Mouse (Mus musculus): ENCODE measurements around the gene Arhgap8. TPM values are rescaled to one million over a fixed set of nuclear protein-coding genes. Genes with fewer than 3 reads are reported as not detected.
"Not testable (repeated sequence)": the region's sequence is repeated elsewhere in the genome, so short reads cannot be mapped to it uniquely, and the experiment has no call there.

The Arhgap8 gene
- polyA plus RNA-seq, 1 experiment from 2014 or later, result 3.2 TPM

DNA sequence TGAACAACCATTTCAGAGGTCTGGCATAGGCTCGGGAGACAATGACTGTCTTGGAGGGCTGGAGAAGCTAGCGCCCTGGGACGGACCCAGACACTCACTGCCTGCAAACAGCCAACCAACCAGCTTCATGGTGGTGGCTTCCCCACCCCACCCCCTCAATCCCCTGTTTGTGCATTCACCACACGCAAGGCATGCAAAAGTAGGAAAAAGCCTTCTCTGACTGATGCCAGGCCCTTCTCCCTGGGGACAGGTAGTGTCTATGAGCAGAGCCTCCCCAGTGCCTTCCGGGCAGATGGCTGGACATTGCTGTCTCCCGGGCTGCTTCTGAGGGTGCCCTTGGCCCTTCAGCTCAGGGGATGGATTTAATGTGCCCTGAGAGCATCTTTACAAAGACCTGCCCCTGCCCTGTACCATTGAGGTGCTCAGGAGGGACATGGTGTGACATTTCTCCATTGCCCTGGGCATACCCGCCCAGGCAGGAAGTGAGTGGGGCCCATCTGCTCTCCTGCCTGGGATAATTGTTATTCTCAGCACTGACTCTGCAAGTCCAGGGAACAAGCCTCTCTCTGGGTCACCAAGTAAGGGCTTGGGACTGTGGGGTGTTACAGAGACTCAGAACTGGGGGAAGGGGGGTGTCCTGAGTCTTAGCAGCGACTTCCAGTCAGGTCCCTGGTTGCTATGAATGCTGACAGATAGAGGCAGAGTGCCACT lies 43.0 kb downstream of the Arhgap8 start:
- H3K9me3 ChIP-seq (ENCODE audit: control insufficient read depth, low read length), result no peaks in the 10 kb centered on the region
- H3K27me3 ChIP-seq (ENCODE audit: control insufficient read depth, insufficient read depth, low read length), result peaks cover 2% of the 10 kb centered on the region; the same call in 1 of the 2 replicates
- H3K27ac ChIP-seq (replicated peaks in 1 of 2; ENCODE audit: control insufficient read depth in 1 of 2, insufficient read depth in 1 of 2, low read depth in 2 of 2, low read length in 2 of 2), result no peak overlapping the region
- H3K9ac ChIP-seq (ENCODE audit: low read length), result no peak overlapping the region
- H3K4me2 ChIP-seq (ENCODE audit: low read length), result no peak overlapping the region
- no peaks in the 10 kb centered on the region for H3K4me1 ChIP-seq (ENCODE audit: control insufficient read depth in 2 of 2, insufficient read depth in 2 of 2, low read length in 2 of 2)
- ATAC-seq (ENCODE audit: insufficient number of reproducible peaks, insufficient read depth, low FRiP score, low read depth), result no peak
- H3K36me3 ChIP-seq (ENCODE audit: control insufficient read depth, insufficient read depth, low read length), result no peaks in the 10 kb centered on the region
- 83% methylated on average over 8 of the region's 8 CpGs for WGBS
- H3K4me3 ChIP-seq (ENCODE audit: control insufficient read depth in 1 of 2, insufficient read depth in 1 of 2, low read depth in 1 of 2, low read length in 2 of 2), result no peak overlapping the region

DNA sequence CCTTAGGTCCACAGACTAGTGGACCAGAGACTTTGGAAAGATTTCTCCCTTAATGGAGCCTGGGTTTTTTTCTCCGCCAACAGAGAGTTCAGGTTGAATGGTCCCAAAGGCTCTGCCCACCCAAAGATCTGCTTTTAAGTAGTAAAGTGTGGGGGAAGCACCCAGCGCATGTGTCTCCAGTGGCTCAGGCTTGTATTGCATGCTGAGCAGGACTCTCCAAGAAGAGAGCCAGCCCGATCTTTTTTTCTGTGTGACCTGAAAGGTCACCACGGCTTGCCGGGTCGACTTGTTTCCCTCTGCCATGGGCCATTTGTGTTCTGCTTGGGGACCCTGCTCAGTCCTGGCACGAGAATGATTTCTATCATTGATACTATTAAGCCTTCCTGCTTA lies 43.6 kb downstream of the Arhgap8 start:
- Histone ChIP-seq H3K4me1 (ENCODE audit: control insufficient read depth in 2 of 2, insufficient read depth in 2 of 2, low read length in 2 of 2) (no peaks in the 10 kb centered on the region), H3K9me3 (ENCODE audit: control insufficient read depth, low read length) (no peaks in the 10 kb centered on the region), H3K4me3 (ENCODE audit: control insufficient read depth in 1 of 2, insufficient read depth in 1 of 2, low read depth in 1 of 2, low read length in 2 of 2) (no peak overlapping the region), H3K27ac (replicated peaks in 1 of 2; ENCODE audit: control insufficient read depth in 1 of 2, insufficient read depth in 1 of 2, low read depth in 2 of 2, low read length in 2 of 2) (no peak overlapping the region), H3K36me3 (ENCODE audit: control insufficient read depth, insufficient read depth, low read length) (no peaks in the 10 kb centered on the region), H3K4me2 (ENCODE audit: low read length) (no peak overlapping the region), H3K9ac (ENCODE audit: low read length) (no peak overlapping the region), H3K27me3 (ENCODE audit: control insufficient read depth, insufficient read depth, low read length) (no peaks in the 10 kb centered on the region)
- ATAC-seq (ENCODE audit: insufficient number of reproducible peaks, insufficient read depth, low FRiP score, low read depth), result no peak
- WGBS, result 58% methylated on average over 7 of the region's 7 CpGs

- 37% methylated on average over 10 of the region's 10 CpGs for WGBS
- H3K4me2 ChIP-seq (ENCODE audit: low read length), result no peak overlapping the region
- no peak overlapping the region for H3K4me3 ChIP-seq (ENCODE audit: control insufficient read depth in 1 of 2, insufficient read depth in 1 of 2, low read depth in 1 of 2, low read length in 2 of 2)
- H3K27ac ChIP-seq (replicated peaks in 1 of 2; ENCODE audit: control insufficient read depth in 1 of 2, insufficient read depth in 1 of 2, low read depth in 2 of 2, low read length in 2 of 2), result no peak overlapping the region
- H3K27me3 ChIP-seq (ENCODE audit: control insufficient read depth, insufficient read depth, low read length), result no peaks in the 10 kb centered on the region
- H3K9ac ChIP-seq (ENCODE audit: low read length), result no peak overlapping the region
- H3K9me3 ChIP-seq (ENCODE audit: control insufficient read depth, low read length), result no peaks in the 10 kb centered on the region
- no peaks in the 10 kb centered on the region for H3K36me3 ChIP-seq (ENCODE audit: control insufficient read depth, insufficient read depth, low read length)
- no peaks in the 10 kb centered on the region for H3K4me1 ChIP-seq (ENCODE audit: control insufficient read depth in 2 of 2, insufficient read depth in 2 of 2, low read length in 2 of 2)
- ATAC-seq (ENCODE audit: insufficient number of reproducible peaks, insufficient read depth, low FRiP score, low read depth), result no peak
Measured at GRCm38 (mm10) chr15:84766621-84767020, 46.8 kb downstream of the Arhgap8 start.

DNA sequence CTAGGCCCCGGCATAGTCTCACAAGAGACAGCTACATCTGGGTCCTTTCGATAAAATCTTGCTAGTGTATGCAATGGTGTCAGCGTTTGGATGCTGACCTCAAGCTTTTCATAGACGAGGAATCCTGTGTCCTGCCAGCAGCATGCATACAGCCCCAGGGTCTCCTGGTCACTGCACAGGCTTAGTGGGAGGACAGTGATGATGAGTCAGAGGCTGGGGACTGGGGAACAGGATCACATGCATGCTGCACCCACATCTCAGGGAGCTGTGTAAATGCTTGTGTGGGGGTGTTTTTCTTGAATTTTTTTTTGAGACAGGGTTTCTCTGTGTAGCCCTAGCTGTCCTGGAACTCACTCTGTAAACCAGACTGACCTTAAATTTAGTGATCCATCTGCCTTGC lies 48.7 kb downstream of the Arhgap8 start:
- ATAC-seq (ENCODE audit: insufficient number of reproducible peaks, insufficient read depth, low FRiP score, low read depth); H3K27me3 ChIP-seq (ENCODE audit: control insufficient read depth, insufficient read depth, low read length); H3K36me3 ChIP-seq (ENCODE audit: control insufficient read depth, insufficient read depth, low read length); H3K4me3 ChIP-seq (ENCODE audit: control insufficient read depth in 1 of 2, insufficient read depth in 1 of 2, low read depth in 1 of 2, low read length in 2 of 2); H3K4me2 ChIP-seq (ENCODE audit: low read length); H3K9me3 ChIP-seq (ENCODE audit: control insufficient read depth, low read length); H3K4me1 ChIP-seq (ENCODE audit: control insufficient read depth in 2 of 2, insufficient read depth in 2 of 2, low read length in 2 of 2); H3K27ac ChIP-seq (replicated peaks in 1 of 2; ENCODE audit: control insufficient read depth in 1 of 2, insufficient read depth in 1 of 2, low read depth in 2 of 2, low read length in 2 of 2); H3K9ac ChIP-seq (ENCODE audit: low read length): not testable (repeated sequence)
- 73% methylated on average over 3 of the region's 4 CpGs for WGBS

DNA sequence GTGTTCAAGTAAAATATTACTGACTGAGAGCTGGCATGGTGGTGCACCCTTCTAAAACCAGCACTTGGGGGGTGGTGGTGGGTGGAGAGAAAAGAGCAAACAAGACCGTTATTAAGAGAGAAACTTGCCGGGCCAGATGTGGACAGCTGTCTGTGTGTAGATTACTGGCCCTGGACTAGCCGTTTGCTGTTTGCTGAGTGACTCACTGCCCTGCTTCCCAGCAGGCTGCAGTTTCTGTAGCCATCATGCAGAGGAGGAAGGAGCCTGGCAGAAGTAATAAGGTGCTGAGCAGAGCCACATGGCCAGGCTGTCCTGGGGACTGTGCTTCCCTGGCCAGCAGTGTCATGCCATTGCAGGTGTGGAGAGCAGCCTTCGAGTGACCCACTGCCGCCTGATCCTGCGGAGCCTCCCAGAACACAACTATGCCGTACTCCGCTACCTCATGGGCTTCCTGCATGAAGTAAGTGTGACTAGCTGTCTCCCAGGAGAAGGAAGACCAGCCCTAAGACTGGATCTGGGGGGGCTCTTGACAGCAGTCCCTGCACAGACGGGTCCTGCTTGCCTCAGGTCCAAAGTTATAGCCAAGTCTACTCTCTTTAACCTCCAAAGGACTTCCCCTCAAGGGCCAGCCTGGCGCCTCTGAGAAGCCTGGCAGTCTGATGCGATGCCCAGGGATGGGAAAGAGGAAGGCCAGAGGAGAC lies 49.9 kb downstream of the Arhgap8 start:
- Histone ChIP-seq H3K27me3 (ENCODE audit: control insufficient read depth, insufficient read depth, low read length) (no peaks in the 10 kb centered on the region), H3K9ac (ENCODE audit: low read length) (no peak overlapping the region), H3K4me3 (ENCODE audit: control insufficient read depth in 1 of 2, insufficient read depth in 1 of 2, low read depth in 1 of 2, low read length in 2 of 2) (no peak overlapping the region), H3K27ac (replicated peaks in 1 of 2; ENCODE audit: control insufficient read depth in 1 of 2, insufficient read depth in 1 of 2, low read depth in 2 of 2, low read length in 2 of 2) (no peak overlapping the region), H3K36me3 (ENCODE audit: control insufficient read depth, insufficient read depth, low read length) (no peaks in the 10 kb centered on the region), H3K4me1 (ENCODE audit: control insufficient read depth in 2 of 2, insufficient read depth in 2 of 2, low read length in 2 of 2) (no peaks in the 10 kb centered on the region; a peak in 1 of 4 replicates), H3K4me2 (ENCODE audit: low read length) (no peak overlapping the region), H3K9me3 (ENCODE audit: control insufficient read depth, low read length) (no peaks in the 10 kb centered on the region)
- 76% methylated on average over 11 of the region's 11 CpGs for WGBS
- no peak for ATAC-seq (ENCODE audit: insufficient number of reproducible peaks, insufficient read depth, low FRiP score, low read depth)

DNA sequence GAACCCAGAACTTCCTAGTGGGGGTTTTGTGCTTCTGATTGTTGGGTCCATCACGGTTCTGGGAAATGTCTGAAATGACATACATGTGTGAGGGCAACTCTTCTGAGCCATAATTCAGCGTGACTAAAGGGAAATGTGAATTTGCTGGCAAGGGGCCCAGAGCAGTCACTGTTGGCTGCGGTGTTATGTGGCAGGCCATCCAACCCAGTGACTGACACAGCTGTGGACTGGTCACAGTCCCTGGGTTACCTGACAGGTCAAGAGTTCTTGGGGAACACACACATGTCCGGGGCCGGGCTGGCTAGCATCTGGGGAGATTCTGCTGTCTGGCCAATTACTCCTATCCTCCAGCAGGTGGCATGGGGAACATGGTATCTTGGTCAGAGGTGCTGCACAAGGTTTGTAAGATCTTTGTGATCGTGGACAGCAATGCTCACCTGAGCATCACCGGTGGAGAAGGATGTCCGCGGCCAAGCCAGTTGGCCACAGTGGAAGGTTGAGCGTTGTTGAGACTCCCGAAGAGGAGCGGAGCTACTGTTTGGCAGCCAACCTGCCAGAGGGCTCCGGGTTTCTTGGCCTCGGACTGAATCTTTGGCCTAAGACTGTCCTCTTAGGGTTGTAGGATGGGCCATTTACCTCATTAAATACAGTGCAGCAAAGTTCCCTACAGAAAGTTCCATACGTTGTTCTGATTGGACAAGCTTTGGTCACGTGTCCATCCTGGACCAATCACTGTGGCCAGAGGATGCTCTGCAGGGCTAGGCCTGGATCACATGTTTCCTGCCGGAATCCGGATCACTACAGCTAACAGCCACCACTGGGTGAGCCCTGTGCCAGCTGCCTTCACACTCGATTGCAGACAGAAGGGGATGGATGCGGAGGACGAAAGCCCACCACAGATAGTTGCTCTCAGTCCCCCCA lies 52.6 kb downstream of the Arhgap8 start:
- H3K27ac ChIP-seq (replicated peaks in 1 of 2; ENCODE audit: control insufficient read depth in 1 of 2, insufficient read depth in 1 of 2, low read depth in 2 of 2, low read length in 2 of 2), result no peak overlapping the region
- no peaks in the 10 kb centered on the region for H3K9me3 ChIP-seq (ENCODE audit: control insufficient read depth, low read length)
- 71% methylated on average over 21 of the region's 21 CpGs for WGBS
- no peaks in the 10 kb centered on the region; a peak in 1 of 4 replicates for H3K4me1 ChIP-seq (ENCODE audit: control insufficient read depth in 2 of 2, insufficient read depth in 2 of 2, low read length in 2 of 2)
- no peaks in the 10 kb centered on the region for H3K27me3 ChIP-seq (ENCODE audit: control insufficient read depth, insufficient read depth, low read length)
- H3K4me2 ChIP-seq (ENCODE audit: low read length), result no peak overlapping the region
- ATAC-seq (ENCODE audit: insufficient number of reproducible peaks, insufficient read depth, low FRiP score, low read depth), result no peak
- no peak overlapping the region for H3K9ac ChIP-seq (ENCODE audit: low read length)
- no peak overlapping the region for H3K4me3 ChIP-seq (ENCODE audit: control insufficient read depth in 1 of 2, insufficient read depth in 1 of 2, low read depth in 1 of 2, low read length in 2 of 2)
- no peaks in the 10 kb centered on the region for H3K36me3 ChIP-seq (ENCODE audit: control insufficient read depth, insufficient read depth, low read length)

DNA sequence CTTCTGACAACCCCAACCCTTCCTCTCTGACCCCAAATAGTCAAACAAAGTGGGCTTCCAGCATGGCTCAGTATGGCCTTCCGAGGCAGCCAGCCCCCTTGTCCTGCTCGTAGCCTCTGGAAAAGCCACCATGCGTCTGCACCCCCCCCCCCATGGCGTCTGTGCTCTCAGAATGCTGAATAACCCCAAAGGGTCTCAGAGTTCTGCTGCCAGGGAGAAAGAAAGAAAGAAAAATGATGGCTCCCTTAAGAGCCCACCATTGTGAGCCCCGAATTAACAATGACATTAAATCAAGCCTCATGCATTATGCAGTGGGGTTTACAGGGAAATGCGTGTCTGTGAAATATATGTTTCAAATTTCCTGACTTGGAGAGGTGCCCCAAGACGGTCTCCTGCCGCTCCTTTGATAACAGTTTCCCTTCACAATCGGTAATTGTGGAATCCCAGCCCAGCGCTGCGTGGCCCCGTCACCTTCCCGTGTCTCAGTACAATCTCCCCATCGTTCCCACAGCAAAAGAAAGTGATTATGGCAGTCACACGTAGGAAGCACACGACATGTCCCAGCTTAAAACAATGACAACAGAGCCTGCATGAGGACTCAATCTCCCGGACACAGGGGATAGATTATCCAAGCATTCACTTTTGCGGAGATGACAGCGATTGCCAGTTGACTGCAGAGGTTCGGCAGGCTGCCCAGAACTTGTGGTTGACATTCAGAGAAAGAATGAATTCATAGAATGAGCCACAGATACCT lies 55.7 kb downstream of the Arhgap8 start:
- Histone ChIP-seq H3K36me3 (ENCODE audit: control insufficient read depth, insufficient read depth, low read length) (no peaks in the 10 kb centered on the region), H3K4me1 (ENCODE audit: control insufficient read depth in 2 of 2, insufficient read depth in 2 of 2, low read length in 2 of 2) (no peaks in the 10 kb centered on the region; a peak in 1 of 4 replicates), H3K9ac (ENCODE audit: low read length) (no peak overlapping the region), H3K4me2 (ENCODE audit: low read length) (no peak overlapping the region), H3K4me3 (ENCODE audit: control insufficient read depth in 1 of 2, insufficient read depth in 1 of 2, low read depth in 1 of 2, low read length in 2 of 2) (no peak overlapping the region), H3K27ac (replicated peaks in 1 of 2; ENCODE audit: control insufficient read depth in 1 of 2, insufficient read depth in 1 of 2, low read depth in 2 of 2, low read length in 2 of 2) (no peak overlapping the region), H3K9me3 (ENCODE audit: control insufficient read depth, low read length) (no peaks in the 10 kb centered on the region), H3K27me3 (ENCODE audit: control insufficient read depth, insufficient read depth, low read length) (no peaks in the 10 kb centered on the region)
- no peak for ATAC-seq (ENCODE audit: insufficient number of reproducible peaks, insufficient read depth, low FRiP score, low read depth)
- 49% methylated on average over 20 of the region's 20 CpGs for WGBS
